Mouse (Mus musculus): ENCODE measurements at regions not wholly inside any gene's neighbourhood (a gene's known extent, or its start where the extent isn't known, plus 50 kb on each side); places are given as distances from the start of the nearest gene placed in this dataset.
"Not testable (repeated sequence)": the region's sequence is repeated elsewhere in the genome, so short reads cannot be mapped to it uniquely, and the experiment has no call there.

DNA sequence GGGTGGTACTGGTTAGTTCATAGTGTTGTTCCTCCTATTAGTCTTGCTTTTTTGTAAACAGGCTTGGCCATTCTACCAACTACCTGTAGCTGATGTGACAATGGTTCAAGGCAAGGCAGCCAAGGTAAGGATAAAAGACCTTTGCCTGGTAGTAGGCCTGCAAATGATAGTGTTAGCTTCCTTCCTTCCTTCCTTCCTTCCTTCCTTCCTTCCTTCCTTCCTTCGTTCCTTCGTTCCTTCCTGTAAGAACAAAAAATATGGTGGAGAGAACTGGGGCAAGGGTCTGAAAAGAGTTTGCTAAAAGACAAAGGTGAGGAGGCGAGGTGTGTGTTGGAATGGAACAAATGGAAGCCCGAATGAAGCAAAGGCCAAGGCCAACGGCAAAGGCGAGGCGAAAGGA is 84.8 kb upstream of the Ezh2 start:
- H3K4me3 ChIP-seq (ENCODE audit: insufficient read depth, low read length); H3K4me1 ChIP-seq (ENCODE audit: control insufficient read depth, insufficient read depth, low read length); H3K27ac ChIP-seq (ENCODE audit: insufficient read depth, low read depth, low read length): not testable (repeated sequence)

DNA sequence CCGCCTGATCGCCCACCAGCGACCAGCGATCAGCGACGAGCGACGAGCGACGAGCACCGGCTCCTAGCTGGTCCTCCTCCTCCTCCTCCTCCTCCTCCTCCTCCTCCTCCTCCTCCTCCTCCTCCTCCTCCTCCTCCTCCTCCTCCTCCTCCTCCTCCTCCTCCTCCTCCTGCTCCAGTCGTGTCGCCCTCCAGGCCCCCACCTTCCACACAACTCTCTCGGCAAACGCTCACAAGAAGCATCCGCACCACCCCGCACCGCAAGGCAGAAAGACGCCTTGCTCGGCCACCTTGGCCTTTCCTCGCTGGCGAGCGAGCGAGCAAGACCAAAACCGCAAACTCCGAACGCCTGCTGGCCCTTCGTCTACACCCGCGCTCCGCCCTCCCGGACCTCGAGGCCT is 77.6 kb upstream of the Ezh2 start:
- H3K4me1 ChIP-seq (ENCODE audit: control insufficient read depth, insufficient read depth, low read length); H3K27ac ChIP-seq (ENCODE audit: insufficient read depth, low read depth, low read length): not testable (repeated sequence)
- peak overlapping the region; percentile 51 for H3K4me3 ChIP-seq (ENCODE audit: insufficient read depth, low read length)

DNA sequence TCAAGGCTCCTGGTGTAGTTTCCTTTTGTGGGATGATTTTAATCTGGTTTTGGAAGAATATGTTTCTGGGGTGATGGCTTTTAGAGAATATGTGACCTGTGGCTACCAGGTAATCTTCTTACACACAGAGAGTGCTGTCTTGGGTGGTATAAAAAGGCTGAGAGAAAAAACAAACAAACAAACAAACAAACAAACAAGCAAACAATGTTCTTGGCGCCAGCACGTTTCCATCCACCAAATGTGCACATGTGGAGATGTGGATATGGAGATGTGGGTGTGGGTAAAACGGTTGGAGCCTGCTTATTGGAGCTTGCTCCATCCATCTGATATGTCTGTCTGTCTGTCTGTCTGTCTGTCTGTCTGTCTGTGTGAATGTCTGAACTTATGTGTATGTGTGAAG is 57.7 kb upstream of the Ezh2 start:
- not testable (repeated sequence) for H3K27ac ChIP-seq (ENCODE audit: insufficient read depth, low read depth, low read length); H3K4me3 ChIP-seq (ENCODE audit: insufficient read depth, low read length); H3K4me1 ChIP-seq (ENCODE audit: control insufficient read depth, insufficient read depth, low read length)

DNA sequence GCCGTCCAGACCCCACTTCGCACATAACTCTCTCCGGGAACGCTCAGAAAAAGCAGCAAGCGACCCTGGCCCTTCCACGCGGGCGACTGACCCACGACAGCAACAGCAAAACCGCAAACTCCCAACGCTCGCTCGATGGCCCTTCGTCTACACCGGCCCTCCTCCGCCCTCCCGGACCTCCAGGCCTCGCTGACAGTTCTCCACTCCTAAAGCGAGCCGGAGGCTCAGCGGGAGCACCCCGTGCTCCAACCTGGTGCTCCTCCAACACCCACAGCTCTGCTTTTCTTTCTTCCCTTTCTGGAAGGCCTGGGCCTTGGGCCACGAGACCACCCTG is 56.2 kb upstream of the Ezh2 start:
- H3K4me3 ChIP-seq (ENCODE audit: insufficient read depth, low read length), result peak overlapping the region; percentile 80
- H3K4me1 ChIP-seq (ENCODE audit: control insufficient read depth, insufficient read depth, low read length); H3K27ac ChIP-seq (ENCODE audit: insufficient read depth, low read depth, low read length): not testable (repeated sequence)

DNA sequence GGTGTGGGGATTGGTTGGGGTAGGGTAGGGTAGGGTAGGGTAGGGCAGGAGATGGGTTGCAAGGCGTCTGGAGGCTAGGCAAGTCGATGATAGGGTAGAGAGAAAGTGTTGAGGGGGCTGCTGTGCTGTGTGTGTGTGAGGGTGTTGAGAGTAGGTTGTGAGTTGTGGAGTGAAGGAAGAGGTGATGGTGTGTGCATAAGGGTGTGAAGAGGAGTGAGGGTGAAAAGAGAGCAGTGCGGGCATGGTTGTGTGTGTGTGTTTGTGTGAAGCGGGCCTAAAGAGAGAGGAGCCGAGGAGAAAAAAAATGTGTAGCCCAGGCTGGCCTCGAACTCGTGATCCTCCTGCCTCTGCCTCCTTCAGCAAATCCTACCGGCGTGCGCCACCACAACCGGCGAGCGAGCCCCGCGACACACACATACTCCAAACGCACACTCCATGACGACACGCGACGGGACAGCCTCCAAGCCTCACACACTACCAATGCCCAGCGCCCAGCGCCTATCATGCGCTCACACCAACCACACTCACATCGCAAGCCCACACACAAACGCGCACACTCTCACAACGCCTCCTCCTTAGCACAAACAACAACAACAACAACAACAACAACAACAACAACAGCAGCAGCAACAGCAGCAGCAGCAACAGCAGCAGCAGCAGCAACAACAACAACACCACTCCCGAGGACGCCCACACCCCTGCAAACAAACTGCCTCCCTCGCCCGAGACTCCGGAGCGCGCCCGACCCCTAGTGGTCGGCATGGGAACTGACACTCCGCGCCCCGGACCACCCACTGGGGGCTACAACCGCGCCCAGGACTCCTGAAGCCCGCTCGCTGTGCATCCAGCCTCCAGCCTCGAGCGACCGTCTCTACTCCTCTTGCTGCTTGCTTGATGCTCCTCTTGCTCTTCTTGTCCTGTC is 55.6 kb upstream of the Ezh2 start:
- Histone ChIP-seq H3K4me1 (ENCODE audit: control insufficient read depth, insufficient read depth, low read length) (no peaks in the 10 kb centered on the region), H3K27ac (ENCODE audit: insufficient read depth, low read depth, low read length) (peak overlapping the region; percentile 36), H3K4me3 (ENCODE audit: insufficient read depth, low read length) (peak overlapping the region; percentile 80)
- TF ChIP-seq POLR2A (IDR thresholded peaks at IDR 0.05; ENCODE audit: borderline replicate concordance, low read depth, low read length), result no peak
- peak; percentile 82 for TF ChIP-seq CTCF (IDR thresholded peaks at IDR 0.05; ENCODE audit: low read depth, low read length)

DNA sequence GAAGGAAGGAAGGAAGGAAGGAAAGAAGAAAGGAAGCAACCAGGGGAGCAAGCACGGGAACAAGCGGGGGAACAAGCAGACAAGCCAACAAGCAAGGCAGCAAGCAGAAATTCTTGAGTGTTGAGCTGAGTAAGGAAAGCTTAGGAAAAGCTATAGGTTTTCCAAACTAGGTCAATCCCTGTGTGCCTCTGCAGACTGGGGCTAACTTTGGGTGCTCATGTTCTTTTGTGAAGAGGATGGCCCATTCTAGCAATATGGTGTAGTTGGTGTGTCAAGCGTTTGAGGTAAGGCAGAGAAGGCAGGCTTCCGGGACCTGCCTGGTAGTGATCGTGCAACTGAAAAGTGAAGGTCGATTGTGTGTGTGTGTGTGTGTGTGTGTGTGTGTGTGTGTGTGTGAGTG is 54.8 kb upstream of the Ezh2 start:
- Histone ChIP-seq H3K27ac (ENCODE audit: insufficient read depth, low read depth, low read length) (no peak overlapping the region), H3K4me3 (ENCODE audit: insufficient read depth, low read length) (no peak overlapping the region), H3K4me1 (ENCODE audit: control insufficient read depth, insufficient read depth, low read length) (no peaks in the 10 kb centered on the region)
- TF ChIP-seq POLR2A (IDR thresholded peaks at IDR 0.05; ENCODE audit: borderline replicate concordance, low read depth, low read length), result no peak
- TF ChIP-seq CTCF (IDR thresholded peaks at IDR 0.05; ENCODE audit: low read depth, low read length), result no peak

DNA sequence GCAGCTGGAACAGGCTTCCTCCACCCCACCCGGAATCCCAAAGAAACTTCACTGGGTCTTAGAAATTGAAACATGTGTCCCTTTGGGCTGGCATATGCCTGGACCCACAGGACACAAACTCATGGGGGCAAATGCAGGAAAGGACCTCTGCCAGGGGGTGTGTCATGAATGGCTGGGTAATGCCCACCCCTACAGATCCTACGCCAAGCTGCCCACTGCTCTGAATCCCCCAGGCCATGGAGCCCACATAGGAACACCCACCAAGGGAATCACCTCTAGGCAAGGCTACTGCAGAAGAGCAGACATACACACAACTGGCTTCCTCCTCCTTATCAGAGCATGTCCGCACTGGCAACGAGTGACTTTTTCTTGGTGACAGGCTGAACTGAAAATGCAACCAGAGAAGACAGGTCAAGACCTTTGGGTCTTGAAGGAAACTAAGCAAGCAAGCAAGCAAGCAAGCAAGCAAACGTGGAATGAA is 54.4 kb upstream of the Ezh2 start:
- Histone ChIP-seq H3K27ac (ENCODE audit: insufficient read depth, low read depth, low read length) (no peak overlapping the region), H3K4me1 (ENCODE audit: control insufficient read depth, insufficient read depth, low read length) (no peaks in the 10 kb centered on the region), H3K4me3 (ENCODE audit: insufficient read depth, low read length) (no peak overlapping the region)
- TF ChIP-seq POLR2A (IDR thresholded peaks at IDR 0.05; ENCODE audit: borderline replicate concordance, low read depth, low read length) (no peak), CTCF (IDR thresholded peaks at IDR 0.05; ENCODE audit: low read depth, low read length) (no peak)

DNA sequence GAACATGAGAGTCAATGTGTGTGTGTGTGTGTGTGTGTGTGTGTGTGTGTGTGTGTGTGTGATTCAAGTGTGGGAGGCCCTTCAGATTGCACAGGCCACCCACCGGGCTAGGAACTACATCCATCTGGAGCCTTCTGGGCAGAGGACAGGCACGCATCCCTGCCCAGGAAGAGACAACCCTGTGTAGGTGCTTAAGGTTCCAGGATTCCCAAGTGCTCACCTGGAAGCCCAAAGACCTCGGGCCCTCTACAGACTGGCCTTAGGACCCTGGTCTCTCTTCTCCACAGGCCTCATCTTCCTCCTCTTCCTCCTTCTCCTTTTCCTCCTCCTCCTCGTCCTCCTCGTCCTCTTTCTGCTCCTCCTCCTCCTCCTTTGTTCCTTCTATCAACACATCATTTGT is 53.8 kb upstream of the Ezh2 start:
- no peak for TF ChIP-seq POLR2A (IDR thresholded peaks at IDR 0.05; ENCODE audit: borderline replicate concordance, low read depth, low read length)
- TF ChIP-seq CTCF (IDR thresholded peaks at IDR 0.05; ENCODE audit: low read depth, low read length), result no peak
- Histone ChIP-seq H3K27ac (ENCODE audit: insufficient read depth, low read depth, low read length) (no peak overlapping the region), H3K4me1 (ENCODE audit: control insufficient read depth, insufficient read depth, low read length) (no peaks in the 10 kb centered on the region), H3K4me3 (ENCODE audit: insufficient read depth, low read length) (no peak overlapping the region)

DNA sequence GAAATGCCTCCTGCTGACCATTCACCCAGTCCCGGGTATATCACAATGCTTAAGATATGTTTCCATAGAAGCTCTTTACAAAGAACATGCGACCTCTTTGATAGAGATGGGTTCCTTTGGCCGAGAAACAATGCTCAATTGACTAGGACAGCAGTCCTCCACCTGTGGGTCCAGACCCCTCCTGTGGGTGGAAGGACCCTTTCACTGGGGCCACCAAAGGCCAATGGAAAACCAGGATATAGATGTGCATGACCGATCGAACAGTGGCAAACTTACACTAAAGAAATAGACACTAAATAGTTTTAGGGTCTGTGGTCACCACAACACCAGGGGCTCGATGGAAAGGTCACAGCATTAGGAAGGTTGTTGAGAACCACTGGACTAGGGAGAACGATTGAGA is 53.2 kb upstream of the Ezh2 start:
- no peak overlapping the region for H3K4me3 ChIP-seq (ENCODE audit: insufficient read depth, low read length)
- H3K27ac ChIP-seq (ENCODE audit: insufficient read depth, low read depth, low read length), result no peak overlapping the region
- H3K4me1 ChIP-seq (ENCODE audit: control insufficient read depth, insufficient read depth, low read length), result no peaks in the 10 kb centered on the region
- TF ChIP-seq CTCF (IDR thresholded peaks at IDR 0.05; ENCODE audit: low read depth, low read length) (no peak), POLR2A (IDR thresholded peaks at IDR 0.05; ENCODE audit: borderline replicate concordance, low read depth, low read length) (no peak)

DNA sequence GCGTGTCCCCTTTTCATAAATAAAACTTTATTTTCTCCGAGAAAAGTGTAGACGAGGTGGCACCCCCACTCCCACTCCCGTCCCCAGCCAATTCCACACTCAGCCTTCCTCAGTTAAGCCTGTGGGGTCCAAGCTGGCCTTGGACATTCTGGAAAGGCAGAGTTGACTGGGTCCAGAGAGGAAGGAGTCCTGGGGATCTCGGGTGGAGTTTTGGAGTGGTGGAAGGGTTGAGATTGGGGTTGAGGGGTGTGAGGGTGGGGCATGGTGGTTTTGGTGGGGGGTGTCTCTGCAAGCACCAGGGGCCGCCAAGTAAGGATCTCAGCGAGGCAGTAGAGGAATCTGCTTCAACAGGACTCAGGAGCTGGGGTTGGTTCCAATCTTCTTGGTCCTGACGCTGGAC is 52.7 kb upstream of the Ezh2 start:
- no peak overlapping the region for H3K27ac ChIP-seq (ENCODE audit: insufficient read depth, low read depth, low read length)
- no peak for TF ChIP-seq CTCF (IDR thresholded peaks at IDR 0.05; ENCODE audit: low read depth, low read length)
- TF ChIP-seq POLR2A (IDR thresholded peaks at IDR 0.05; ENCODE audit: borderline replicate concordance, low read depth, low read length), result no peak
- no peaks in the 10 kb centered on the region for H3K4me1 ChIP-seq (ENCODE audit: control insufficient read depth, insufficient read depth, low read length)
- H3K4me3 ChIP-seq (ENCODE audit: insufficient read depth, low read length), result no peak overlapping the region
